Mouse (Mus musculus) CD4-positive helper T cell, adult 2 months (primary cell): ENCODE results near the gene Ppib.

Experiments
- DNase-seq: peaks from one replicate; pipeline ENCODE4 v3.0.0-alpha.2; 2012; ENCODE audit warnings: low read depth, missing footprints, low spot score

Gene Ppib

GRCm38 (mm10) chr9:66059583-66060307, at the start of gene Ppib:
TSS of gene Ppib (plus strand) at chr9:66060222.
- DNase-seq, result peak; percentile 97

- no peak for DNase-seq
Measured at GRCm38 (mm10) chr9:66020601-66021000, 39.4 kb upstream of the Ppib start.

GRCm38 (mm10) chr9:66038082-66038481, 21.9 kb upstream of the Ppib start:
- DNase-seq, result no peak

GRCm38 (mm10) chr9:66038581-66038980, 21.4 kb upstream of the Ppib start:
- no peak for DNase-seq

GRCm38 (mm10) chr9:66039290-66039689, 20.7 kb upstream of the Ppib start:
- no peak for DNase-seq

- no peak for DNase-seq
Measured at GRCm38 (mm10) chr9:66040801-66041200, 19.2 kb upstream of the Ppib start.

- DNase-seq, result no peak
Measured at GRCm38 (mm10) chr9:66042331-66042730, 17.7 kb upstream of the Ppib start.

- DNase-seq, result no peak
Measured at GRCm38 (mm10) chr9:66043241-66043640, 16.8 kb upstream of the Ppib start.

- DNase-seq, result no peak
Measured at GRCm38 (mm10) chr9:66049931-66050601, 10.0 kb upstream of the Ppib start.

GRCm38 (mm10) chr9:66051493-66051892, 8.5 kb upstream of the Ppib start:
- no peak for DNase-seq

- DNase-seq, result no peak
Measured at GRCm38 (mm10) chr9:66052731-66053130, 7.3 kb upstream of the Ppib start.

- DNase-seq, result no peak
Measured at GRCm38 (mm10) chr9:66053620-66054019, 6.4 kb upstream of the Ppib start.

GRCm38 (mm10) chr9:66060308-66060647, 256 bp downstream of the Ppib start:
- no peak for DNase-seq

GRCm38 (mm10) chr9:66060986-66061385, 964 bp downstream of the Ppib start:
- no peak for DNase-seq

- no peak for DNase-seq
Measured at GRCm38 (mm10) chr9:66061656-66062055, 1.6 kb downstream of the Ppib start.

GRCm38 (mm10) chr9:66063446-66063845, 3.4 kb downstream of the Ppib start:
- no peak for DNase-seq

- DNase-seq, result no peak
Measured at GRCm38 (mm10) chr9:66064316-66064715, 4.3 kb downstream of the Ppib start.

- no peak for DNase-seq
Measured at GRCm38 (mm10) chr9:66066791-66067190, 6.8 kb downstream of the Ppib start.

GRCm38 (mm10) chr9:66067542-66067941, 7.5 kb downstream of the Ppib start:
- DNase-seq, result no peak

GRCm38 (mm10) chr9:66068056-66068455, 8.0 kb downstream of the Ppib start:
- DNase-seq, result no peak

- DNase-seq, result peak; percentile 29
Measured at GRCm38 (mm10) chr9:66068971-66069391, 9.0 kb downstream of the Ppib start.

GRCm38 (mm10) chr9:66069583-66069982, 9.6 kb downstream of the Ppib start, which contains the start of gene Snx22:
TSS of gene Snx22 (minus strand) at chr9:66069719.
- DNase-seq, result peak; percentile 73

- no peak for DNase-seq
Measured at GRCm38 (mm10) chr9:66070151-66070550, 10.1 kb downstream of the Ppib start.
